Mouse (Mus musculus) heart, adult 9 months (tissue): ENCODE measurements around the gene Psmd8.
"Not testable (repeated sequence)": the region's sequence is repeated elsewhere in the genome, so short reads cannot be mapped to it uniquely, and the experiment has no call there.

Experiments used
- DNase-seq, 2 experiments: peaks; one replicate each; pipeline ENCODE4 v3.0.0; 2022; ENCODE audit warnings: low spot score in 2 of 2

The Psmd8 gene

DNA sequence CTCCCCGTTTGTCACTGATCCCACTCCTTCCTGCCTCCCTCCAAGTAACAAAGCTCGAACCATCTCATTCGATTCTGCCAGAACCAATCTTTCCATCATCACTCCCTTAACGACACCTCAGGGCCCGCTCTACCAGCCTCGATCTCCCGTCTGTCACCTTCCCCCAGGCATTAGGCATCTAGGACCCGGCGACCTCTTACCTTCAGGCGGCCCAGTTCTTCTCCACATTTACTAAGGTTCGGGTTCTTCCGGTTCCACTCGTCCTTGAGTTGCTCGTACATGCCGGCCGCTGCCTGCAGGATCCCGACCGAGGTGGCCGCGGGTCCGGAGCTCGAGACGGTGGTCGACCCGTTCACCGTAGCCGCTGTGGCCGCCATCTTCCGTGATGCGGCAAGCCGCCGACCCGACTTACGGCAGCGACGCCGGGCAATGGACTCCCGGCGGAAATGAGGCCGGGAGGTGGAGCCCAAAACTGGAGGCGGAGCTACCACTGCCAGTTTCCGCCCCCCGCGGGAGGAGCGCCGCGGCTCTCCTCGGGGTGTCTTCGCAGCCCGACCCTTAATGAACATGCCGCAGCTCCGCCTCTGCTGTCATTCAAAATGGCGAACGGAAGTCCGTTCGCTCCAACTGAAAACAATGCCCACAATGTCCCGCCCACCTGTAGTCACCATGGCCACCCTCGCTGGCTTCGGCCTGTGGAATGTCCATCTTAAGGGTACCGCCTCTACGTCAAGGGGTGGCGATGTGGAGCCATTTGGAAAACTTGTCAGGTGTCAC, at the start of gene Psmd8:
Gene Psmd8 (minus strand): TSS at position 625 of the 777 bp plus-strand sequence.
- peak; percentile 98 for DNase-seq

GRCm38 (mm10) chr7:29228202-29228601, 47.7 kb upstream of the Psmd8 start:
- no peak for DNase-seq

DNA sequence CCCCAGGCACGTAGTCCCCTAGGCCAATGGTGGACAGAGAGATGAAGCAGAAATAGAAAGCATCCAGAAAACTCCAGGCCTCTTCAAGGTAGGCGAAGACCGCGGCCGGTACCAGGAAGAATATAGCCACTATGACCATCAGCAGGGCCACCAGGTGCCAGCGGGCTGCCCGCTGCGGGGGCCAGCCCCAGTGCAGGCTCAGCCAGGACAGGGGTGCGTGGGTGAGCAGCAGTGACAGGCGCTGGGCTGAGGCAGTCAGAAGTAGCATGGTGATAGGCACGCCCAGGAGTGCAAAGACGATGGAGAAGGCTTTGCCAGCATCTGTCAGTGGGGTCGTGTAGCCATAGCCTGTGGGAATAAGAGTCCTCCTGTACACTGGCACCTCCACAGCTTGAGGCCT, 45.0 kb upstream of the Psmd8 start:
- no peak for DNase-seq

GRCm38 (mm10) chr7:29224756-29225394, 44.4 kb upstream of the Psmd8 start:
- DNase-seq: no peak

DNA sequence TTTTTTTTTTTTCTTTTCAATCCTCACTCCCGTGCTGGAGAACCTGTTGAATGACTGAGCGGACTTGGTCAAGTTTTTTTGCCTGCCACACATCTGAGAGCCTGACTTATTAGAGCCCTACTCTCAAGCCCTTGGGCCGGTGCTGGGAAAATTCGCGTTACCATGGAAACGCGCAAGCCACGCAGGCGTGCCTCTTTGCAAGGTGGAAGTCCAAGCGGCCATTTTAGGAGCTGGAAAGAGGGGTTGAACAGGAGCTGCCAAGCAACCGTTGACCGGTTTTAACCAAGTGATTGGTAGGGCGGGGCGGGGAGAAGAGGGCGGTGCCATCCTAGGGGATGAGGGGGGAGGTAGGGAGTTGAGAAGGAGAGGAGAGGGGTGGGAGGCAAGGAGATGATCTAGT, 34.3 kb upstream of the Psmd8 start:
- DNase-seq: no peak

- DNase-seq: no peak
Measured at GRCm38 (mm10) chr7:29214236-29214635, 33.7 kb upstream of the Psmd8 start.

DNA sequence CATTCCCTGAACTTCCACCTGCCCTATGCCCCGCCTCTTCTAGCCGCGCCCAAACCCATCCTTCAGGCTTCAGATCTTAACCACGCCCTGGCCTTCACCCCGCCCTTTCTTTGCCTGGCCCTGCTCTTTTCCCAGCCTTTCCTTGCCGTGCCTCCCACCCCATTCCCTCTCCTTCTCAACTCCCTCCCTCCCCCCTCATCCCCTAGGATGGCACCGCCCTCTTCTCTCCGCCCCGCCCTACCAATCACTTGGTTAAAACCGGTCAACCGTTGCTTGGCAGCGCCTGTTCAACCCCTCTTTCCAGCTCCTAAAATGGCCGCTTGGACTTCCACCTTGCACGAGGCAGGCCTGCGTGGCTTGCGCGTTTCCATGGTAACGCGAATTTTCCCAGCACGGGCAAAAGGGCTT, 33.2 kb upstream of the Psmd8 start, which contains the start of gene Catsperg1:
Gene Catsperg1 (minus strand): TSS at position 361 of the 408 bp plus-strand sequence.
- no peak for DNase-seq

DNA sequence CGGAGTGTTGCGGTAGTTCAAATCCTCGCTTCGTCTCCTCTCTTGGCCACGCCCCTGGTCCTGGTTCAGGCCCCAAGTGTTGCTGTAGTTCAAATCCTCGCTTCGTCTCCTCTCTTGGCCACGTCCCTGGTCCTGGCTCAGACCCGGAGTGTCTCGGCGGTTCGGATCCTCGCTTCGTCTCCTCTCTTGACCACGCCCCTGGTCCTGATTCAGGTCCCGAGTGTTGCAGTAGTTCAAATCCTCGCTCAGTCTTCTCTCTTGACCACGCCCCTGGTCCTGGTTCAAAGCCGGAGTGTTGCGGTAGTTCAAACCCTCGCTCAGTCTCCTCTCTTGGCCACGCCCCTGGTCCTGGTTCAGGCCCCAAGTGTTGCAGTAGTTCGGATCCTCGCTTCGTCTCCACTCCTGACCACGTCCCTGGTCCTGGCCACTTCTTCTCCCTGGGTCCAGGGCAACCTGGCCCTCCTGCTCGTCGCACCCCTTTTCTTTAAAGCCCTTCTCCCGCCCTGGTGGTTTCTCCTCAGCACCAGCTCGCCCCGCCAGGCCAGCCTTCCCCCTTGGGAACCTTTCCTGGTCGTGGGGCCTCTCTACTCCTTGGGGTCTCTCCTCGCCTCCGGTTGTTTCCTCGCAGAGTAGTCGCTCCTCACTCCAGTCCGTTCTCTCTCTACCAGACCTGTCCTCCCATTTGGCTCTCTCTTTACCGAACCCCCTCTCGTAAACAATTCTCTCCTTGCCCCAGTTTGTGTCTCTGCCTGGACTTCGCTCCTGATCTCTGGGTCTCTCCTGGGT, 32.5 kb upstream of the Psmd8 start:
- DNase-seq: not testable (repeated sequence)

DNA sequence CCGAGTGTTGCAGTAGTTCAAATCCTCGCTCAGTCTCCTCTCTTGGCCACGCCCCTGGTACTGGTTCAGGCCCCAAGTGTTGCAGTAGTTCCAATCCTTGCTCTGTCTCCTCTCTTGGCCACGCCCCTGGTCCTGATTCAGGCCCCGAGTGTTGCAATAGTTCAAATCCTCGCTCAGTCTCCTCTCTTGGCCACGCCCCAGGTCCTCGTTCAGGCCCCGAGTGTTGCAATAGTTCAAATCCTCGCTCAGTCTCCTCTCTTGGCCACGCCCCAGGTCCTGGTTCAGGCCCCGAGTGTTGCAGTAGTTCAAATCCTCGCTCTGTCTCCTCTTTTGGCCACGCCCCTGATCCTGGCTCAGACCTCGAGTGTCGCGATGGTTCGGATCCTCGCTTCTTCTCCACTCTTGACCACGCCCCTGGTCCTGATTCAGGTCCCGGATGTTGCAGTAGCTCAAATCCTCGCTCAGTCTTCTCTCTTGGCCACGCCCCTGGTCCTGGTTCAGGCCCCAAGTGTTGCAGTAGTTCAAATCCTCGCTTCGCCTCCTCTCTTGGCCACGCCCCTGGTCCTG, 31.8 kb upstream of the Psmd8 start:
- DNase-seq: no peak

- peak; percentile 91 to 93 for DNase-seq
Measured at GRCm38 (mm10) chr7:29211415-29212198, 31.1 kb upstream of the Psmd8 start.

DNA sequence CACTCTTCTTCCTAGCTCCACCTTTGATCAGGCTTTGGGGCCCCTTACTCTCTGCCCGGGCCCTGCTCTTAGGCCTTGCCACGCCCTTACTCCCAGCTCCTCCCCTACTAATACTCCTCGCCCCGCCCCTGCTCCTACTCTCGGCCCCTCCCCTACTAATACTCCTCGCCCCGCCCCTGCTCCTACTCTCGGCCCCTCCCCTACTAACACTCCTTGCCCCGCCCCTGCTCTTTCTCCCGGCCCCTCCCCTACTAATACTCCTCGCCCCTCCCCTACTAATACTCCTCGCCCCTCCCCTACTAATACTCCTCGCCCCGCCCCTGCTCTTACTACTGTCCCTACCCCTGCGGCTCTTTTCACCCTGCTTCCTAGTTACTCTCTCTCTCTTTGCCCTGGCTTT, 30.5 kb upstream of the Psmd8 start:
- DNase-seq: not testable (repeated sequence)

DNA sequence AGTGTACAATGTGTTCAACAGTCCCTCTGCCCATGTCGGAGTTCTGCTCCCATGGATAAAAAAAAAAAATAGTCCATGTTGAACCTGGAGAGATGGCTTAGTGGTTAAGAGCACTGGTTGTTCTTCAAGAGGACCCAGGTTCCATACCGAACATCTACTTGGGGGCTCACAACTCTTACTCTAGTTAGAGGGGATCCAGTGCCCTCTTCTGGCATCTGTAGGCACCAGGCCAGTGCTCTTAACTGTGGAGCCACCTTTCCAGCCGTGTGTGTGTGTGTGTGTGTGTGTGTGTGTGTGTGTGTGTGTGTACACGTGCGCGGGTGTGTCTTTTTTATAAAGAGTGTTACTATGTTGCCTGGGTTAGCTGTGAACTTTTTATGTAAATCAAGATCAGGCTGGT, 22.1 kb upstream of the Psmd8 start:
- no peak for DNase-seq

- not testable (repeated sequence) for DNase-seq
Measured at GRCm38 (mm10) chr7:29194230-29194629, 13.7 kb upstream of the Psmd8 start.

DNA sequence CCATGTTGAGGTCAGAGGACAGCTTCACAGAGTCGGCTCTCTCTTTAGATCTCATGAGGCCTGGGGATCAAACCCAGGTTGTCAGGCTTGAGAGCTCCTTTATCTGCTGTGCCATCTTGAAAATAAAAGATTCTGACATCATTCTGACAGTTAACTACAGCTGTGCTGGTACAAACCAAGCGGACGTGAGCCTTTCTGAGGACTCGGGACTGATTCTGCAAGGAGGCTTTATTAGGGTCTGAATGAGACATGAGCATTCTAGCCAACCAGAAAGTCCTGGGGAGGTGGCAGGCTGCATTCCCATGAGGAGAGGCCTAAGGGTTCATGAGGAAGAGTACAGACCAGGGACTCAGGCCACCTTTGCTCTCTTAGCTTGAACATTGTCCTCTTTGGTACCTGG, 822 bp upstream of the Psmd8 start:
- DNase-seq: not testable (repeated sequence)

DNA sequence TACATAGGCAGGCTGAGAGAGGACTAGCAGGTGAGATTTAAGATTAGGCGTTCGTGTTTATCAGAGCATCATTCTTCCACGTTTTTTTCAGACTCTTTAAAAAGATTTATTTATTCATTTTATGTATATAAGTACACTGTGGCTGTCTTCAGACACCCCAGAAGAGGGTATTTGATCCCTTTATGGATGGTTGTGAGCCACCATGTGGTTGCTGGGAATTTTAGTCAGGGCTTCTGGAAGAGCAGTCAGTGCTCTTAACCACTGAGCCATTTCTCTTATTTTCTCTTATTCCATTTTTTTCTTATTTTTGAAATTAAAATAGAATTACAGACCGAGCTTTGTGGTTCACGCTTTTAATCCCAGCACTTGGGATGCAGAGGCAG, 344 bp upstream of the Psmd8 start:
- DNase-seq: no peak

DNA sequence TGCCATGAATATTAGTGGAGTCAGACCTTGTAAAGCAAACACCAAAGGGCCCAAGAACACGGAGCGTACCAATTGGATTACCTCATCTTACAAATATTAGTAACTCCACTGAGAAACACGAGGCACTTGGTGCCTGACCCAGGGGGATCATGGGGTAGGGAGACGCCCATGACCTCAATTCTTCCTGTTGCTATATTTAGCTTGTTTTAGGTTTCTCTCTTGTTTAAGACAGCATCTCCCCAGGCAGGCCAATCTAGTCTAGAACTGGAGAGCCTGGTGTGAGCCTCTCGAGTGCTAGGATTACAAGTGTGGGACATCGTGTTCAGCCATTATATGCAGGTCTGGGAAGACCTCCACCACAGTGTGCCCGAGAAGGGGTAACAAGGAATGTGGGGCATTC, 1.2 kb downstream of the Psmd8 start:
- DNase-seq: no peak

- no peak for DNase-seq
Measured at GRCm38 (mm10) chr7:29178106-29178505, 2.4 kb downstream of the Psmd8 start.

- DNase-seq: no peak
Measured at GRCm38 (mm10) chr7:29172390-29173016, 8.0 kb downstream of the Psmd8 start.

DNA sequence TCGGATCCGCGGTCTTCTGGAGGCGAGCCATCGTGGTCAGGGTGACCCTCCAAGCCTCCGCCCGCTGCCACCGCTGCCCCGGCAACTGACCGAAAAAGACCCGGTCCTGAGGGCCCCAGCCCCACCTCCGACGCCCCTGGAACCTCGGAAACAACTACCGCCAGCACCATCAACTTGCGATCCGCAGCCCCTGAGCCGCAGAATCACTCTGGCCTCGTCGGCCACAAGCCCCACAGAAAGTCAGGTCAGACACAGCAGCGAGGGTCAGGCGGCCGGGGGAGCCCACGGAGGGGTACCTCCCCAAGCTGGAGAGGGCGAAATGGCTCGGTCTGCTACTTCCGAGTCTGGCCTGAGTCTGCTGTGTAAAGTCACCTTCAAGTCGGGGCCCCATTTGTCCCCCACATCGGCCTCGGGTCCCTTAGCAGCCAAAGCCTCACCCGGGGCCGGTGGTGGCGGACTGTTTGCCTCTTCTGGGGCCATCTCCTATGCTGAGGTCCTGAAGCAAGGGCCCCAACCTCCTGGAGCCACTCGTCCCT, 8.9 kb downstream of the Psmd8 start:
- no peak for DNase-seq

GRCm38 (mm10) chr7:29170755-29171561, 9.5 kb downstream of the Psmd8 start:
- no peak for DNase-seq
